Comparison of ENCODE assay signal across 19 mouse cellular contexts in the genomic region with DNA sequence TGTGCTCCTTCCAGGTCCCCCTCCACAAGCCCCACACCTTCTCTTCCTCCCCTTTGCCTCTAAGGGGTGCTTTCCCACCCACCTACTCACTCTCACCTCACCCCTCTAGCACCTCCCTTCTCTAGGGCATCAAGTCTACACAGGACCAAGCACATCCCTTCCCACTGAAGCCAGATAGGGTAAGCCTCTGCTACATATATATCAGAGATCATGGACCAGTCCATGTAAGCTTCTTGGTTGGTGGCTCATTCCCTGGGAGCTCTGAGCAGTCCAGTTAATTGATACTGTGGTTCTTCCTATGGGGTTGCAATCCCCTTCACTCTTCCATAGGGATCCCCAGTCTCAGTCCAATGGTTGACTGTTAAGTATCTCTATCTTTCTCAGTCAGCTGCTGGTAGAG. TPM values are rescaled to one million over a fixed set of nuclear protein-coding genes. Genes with fewer than 3 reads are reported as not detected.
"Had no signal": no experiment of that assay in that cellular context is flagged by ENCODE, and none has a peak within 500 bp of the region (broad histone marks: within the 10 kb centered on the region; RNA-seq: fewer than 3 reads in every experiment).

No protein-coding gene starts in this region.

- H3K9ac ChIP-seq: neural tube, embryonic 13.5 days; neural tube, embryonic 15.5 days; stomach, embryonic 15.5 days had no signal

- H3K4me3 ChIP-seq: neural tube, embryonic 13.5 days; neural tube, embryonic 15.5 days; stomach, embryonic 15.5 days had no signal

- H3K27ac ChIP-seq: neural tube, embryonic 13.5 days; neural tube, embryonic 15.5 days; stomach, embryonic 15.5 days; stomach, postnatal 0 days had no signal

- H3K36me3 ChIP-seq: neural tube, embryonic 13.5 days; neural tube, embryonic 15.5 days; stomach, embryonic 15.5 days had no signal

- H3K27me3 ChIP-seq: neural tube, embryonic 13.5 days; neural tube, embryonic 15.5 days; stomach, embryonic 15.5 days had no signal

- H3K9me3 ChIP-seq: neural tube, embryonic 13.5 days; neural tube, embryonic 15.5 days; stomach, embryonic 15.5 days had no signal

- H3K4me1 ChIP-seq: neural tube, embryonic 13.5 days; neural tube, embryonic 15.5 days; stomach, embryonic 15.5 days had no signal

- H3K4me2 ChIP-seq: neural tube, embryonic 13.5 days; neural tube, embryonic 15.5 days; stomach, embryonic 15.5 days had no signal

- DNase-seq: retina, postnatal 1 day; right cerebral cortex, adult 18-20 months; right cerebral cortex, postnatal 14 days; right cerebral cortex, postnatal 25 days; right cerebral cortex, postnatal 4 days; spleen, adult 18-20 months; thymus, adult 18-20 months; thymus, adult 2 months; thymus, postnatal 14 days; thymus, postnatal 25 days; thymus, postnatal 36 days; thymus, postnatal 4 days had no signal

RNA-seq across cellular contexts. Expression of gene Tmem196, which starts 24.4 kb away (rescaled TPM):
- polyA plus RNA-seq: small intestine, adult 2 months; spleen, adult 2 months; testis, adult 2 months; thymus, adult 2 months had no signal
